In genomic region chr9:21286753-21287152, GRCm38 (mm10) we compare ENCODE assay signal across 9 mouse cellular contexts. TPM values are rescaled to one million over a fixed set of nuclear protein-coding genes. Genes with fewer than 3 reads are reported as not detected.
DNase-seq lines count a peak whose midpoint lies in the region; ATAC-seq and TF ChIP-seq lines count a peak whose summit lies in the region.
"Had no signal": no experiment of that assay in that cellular context is flagged by ENCODE, and none has a peak within 500 bp of the region (broad histone marks: within the 10 kb centered on the region; RNA-seq: fewer than 3 reads in every experiment).

No protein-coding gene starts in this region.

- H3K9ac ChIP-seq in kidney, embryonic 14.5 days (ENCODE audit: low read depth, low read length): peak overlapping the region; percentile 84; the same call in 1 of the 2 replicates
- peak overlapping the region; percentile 63; the same call in 1 of the 2 replicates for H3K9ac ChIP-seq in intestine, embryonic 14.5 days (ENCODE audit: low read length)
- H3K9ac ChIP-seq in midbrain, postnatal 0 days (replicated peaks; ENCODE audit: low read length, poor library complexity, severe bottlenecking): peak overlapping the region; percentile 70; the same call in 1 of the 2 replicates

- ATAC-seq in kidney, embryonic 14.5 days (ENCODE audit: low FRiP score, low TSS enrichment): no peak
- ATAC-seq in intestine, embryonic 14.5 days (replicated peaks; ENCODE audit: low FRiP score, low TSS enrichment, low read depth): no peak
- ATAC-seq in midbrain, postnatal 0 days (ENCODE audit: low FRiP score): no peak

- no peaks in the 10 kb centered on the region for H3K9me3 ChIP-seq in kidney, embryonic 14.5 days (ENCODE audit: control insufficient read depth, low read length)
- H3K9me3 ChIP-seq in intestine, embryonic 14.5 days (ENCODE audit: control insufficient read depth, low read length): no peaks in the 10 kb centered on the region
- H3K9me3 ChIP-seq in midbrain, postnatal 0 days (ENCODE audit: low read length): no peaks in the 10 kb centered on the region

- H3K4me2 ChIP-seq in kidney, embryonic 14.5 days (replicated peaks; ENCODE audit: low read depth, low read length): peak overlapping the region; percentile 84
- H3K4me2 ChIP-seq in intestine, embryonic 14.5 days (ENCODE audit: low read length): peak overlapping the region; percentile 72
- H3K4me2 ChIP-seq in midbrain, postnatal 0 days (ENCODE audit: low read depth, low read length, poor library complexity, severe bottlenecking): peak overlapping the region; percentile 72

- H3K4me3 ChIP-seq in kidney, embryonic 14.5 days (ENCODE audit: low read length): peak overlapping the region; percentile 86
- peak overlapping the region; percentile 78; the same call in 1 of the 2 replicates for H3K4me3 ChIP-seq in brown adipose tissue, adult 24 weeks (ENCODE audit: insufficient read depth, low read depth, low read length)
- peak overlapping the region; percentile 71 for H3K4me3 ChIP-seq in intestine, embryonic 14.5 days (ENCODE audit: low read depth, low read length)
- peak overlapping the region; percentile 54; the same call in 1 of the 2 replicates for H3K4me3 ChIP-seq in midbrain, postnatal 0 days (ENCODE audit: low read depth, low read length)

- H3K36me3 ChIP-seq in kidney, embryonic 14.5 days (ENCODE audit: control insufficient read depth, insufficient read depth, low read length): peaks cover 30% of the 10 kb centered on the region
- H3K36me3 ChIP-seq in intestine, embryonic 14.5 days (ENCODE audit: control insufficient read depth, insufficient read depth, low read length): peaks cover 29% of the 10 kb centered on the region
- peaks cover 22% of the 10 kb centered on the region; the same call in 1 of the 2 replicates for H3K36me3 ChIP-seq in midbrain, postnatal 0 days (ENCODE audit: insufficient read depth, low read length)

- H3K4me1 ChIP-seq in kidney, embryonic 14.5 days (ENCODE audit: control insufficient read depth, insufficient read depth, low read length): peaks cover 27% of the 10 kb centered on the region
- peaks cover 12% of the 10 kb centered on the region for H3K4me1 ChIP-seq in brown adipose tissue, adult 24 weeks (ENCODE audit: control insufficient read depth, insufficient read depth, insufficient read length, low read length)
- peaks cover 22% of the 10 kb centered on the region for H3K4me1 ChIP-seq in intestine, embryonic 14.5 days (replicated peaks; ENCODE audit: control insufficient read depth, insufficient read depth, low read length)
- H3K4me1 ChIP-seq in midbrain, postnatal 0 days (ENCODE audit: insufficient read depth, low read length): peaks cover 19% of the 10 kb centered on the region; the same call in 1 of the 2 replicates

- WGBS in kidney, embryonic 14.5 days: 81% methylated on average over 3 of the region's 3 CpGs
- 54% methylated on average over 3 of the region's 3 CpGs for WGBS in intestine, embryonic 14.5 days
- WGBS in midbrain, postnatal 0 days: 73% methylated on average over 3 of the region's 3 CpGs

- no peak overlapping the region for H3K27ac ChIP-seq in kidney, embryonic 14.5 days (ENCODE audit: low read depth, low read length)
- no peak overlapping the region for H3K27ac ChIP-seq in brown adipose tissue, adult 24 weeks (replicated peaks; ENCODE audit: low read depth, low read length)
- no peak overlapping the region for H3K27ac ChIP-seq in intestine, embryonic 14.5 days (ENCODE audit: low read depth)
- H3K27ac ChIP-seq in midbrain, postnatal 0 days (ENCODE audit: low read depth, low read length): 0 out of 2 replicates have a peak overlapping the region, but pooled peaks have one; percentile 78

- H3K27me3 ChIP-seq in kidney, embryonic 14.5 days (ENCODE audit: control insufficient read depth, insufficient read depth, low read length): no peaks in the 10 kb centered on the region
- H3K27me3 ChIP-seq in intestine, embryonic 14.5 days (replicated peaks; ENCODE audit: control insufficient read depth, insufficient read depth, low read length): no peaks in the 10 kb centered on the region
- no peaks in the 10 kb centered on the region for H3K27me3 ChIP-seq in midbrain, postnatal 0 days (ENCODE audit: insufficient read depth, low read length)

- no peak for DNase-seq in kidney, postnatal 25 days
- DNase-seq in intestine, embryonic 14.5 days (ENCODE audit: low spot score): no peak
- DNase-seq in midbrain, postnatal 0 days (ENCODE audit: low spot score): no peak
- DNase-seq in ovary, postnatal 10 days (ENCODE audit: low spot score): no peak
- DNase-seq in lung, postnatal 25 days (ENCODE audit: low spot score): no peak
- no peak for DNase-seq in B cell, adult 2 months
- DNase-seq: kidney, adult 9 months had no signal

- TF ChIP-seq CTCF in midbrain, postnatal 0 days (IDR thresholded peaks at IDR 0.05): no peak

RNA-seq across cellular contexts. Expression of gene Kri1, which starts 1.0 kb away (rescaled TPM):
- polyA plus RNA-seq in kidney, embryonic 14.5 days (2014; fragmentation: Nextera tagmentation; extraction: Ambion mirVana): 15.3 and 18.6 TPM in 2 replicates
- polyA plus RNA-seq in brown adipose tissue, adult 24 weeks (2012; ENCODE audit: insufficient read depth, insufficient read length, missing spikeins): 10.9 and 16.2 TPM in 2 replicates
- 12.8 TPM in 2 replicates for polyA plus RNA-seq in intestine, embryonic 14.5 days (2014; fragmentation: Nextera tagmentation; extraction: Ambion mirVana)
- total RNA-seq in midbrain, postnatal 0 days (2014; rRNA removed): 21.9 and 25.9 TPM in 2 replicates
- 11.7 and 13.0 TPM in 2 replicates for polyA plus RNA-seq in midbrain, postnatal 0 days (2015; fragmentation: Nextera tagmentation; extraction: Ambion mirVana)

RNA-seq across cellular contexts. Expression of gene Cdkn2d, which starts 4.5 kb away (rescaled TPM):
- polyA plus RNA-seq in kidney, embryonic 14.5 days (2014; fragmentation: Nextera tagmentation; extraction: Ambion mirVana): 45.3 and 56.2 TPM in 2 replicates
- 11.1 and 13.5 TPM in 2 replicates for polyA plus RNA-seq in brown adipose tissue, adult 24 weeks (2012; ENCODE audit: insufficient read depth, insufficient read length, missing spikeins)
- 43.7 and 44.8 TPM in 2 replicates for polyA plus RNA-seq in intestine, embryonic 14.5 days (2014; fragmentation: Nextera tagmentation; extraction: Ambion mirVana)
- 93.4 and 126 TPM in 2 replicates for total RNA-seq in midbrain, postnatal 0 days (2014; rRNA removed)
- 141 and 146 TPM in 2 replicates for polyA plus RNA-seq in midbrain, postnatal 0 days (2015; fragmentation: Nextera tagmentation; extraction: Ambion mirVana)

RNA-seq across cellular contexts. Expression of gene Atg4d, which starts 21.7 kb away (rescaled TPM):
- polyA plus RNA-seq in kidney, embryonic 14.5 days (2014; fragmentation: Nextera tagmentation; extraction: Ambion mirVana): 35.5 and 43.7 TPM in 2 replicates
- 23.5 and 23.7 TPM in 2 replicates for polyA plus RNA-seq in brown adipose tissue, adult 24 weeks (2012; ENCODE audit: insufficient read depth, insufficient read length, missing spikeins)
- polyA plus RNA-seq in intestine, embryonic 14.5 days (2014; fragmentation: Nextera tagmentation; extraction: Ambion mirVana): 42.6 and 45.4 TPM in 2 replicates
- 20.3 and 26.6 TPM in 2 replicates for total RNA-seq in midbrain, postnatal 0 days (2014; rRNA removed)
- 26.3 and 32.6 TPM in 2 replicates for polyA plus RNA-seq in midbrain, postnatal 0 days (2015; fragmentation: Nextera tagmentation; extraction: Ambion mirVana)

RNA-seq across cellular contexts. Expression of gene Ap1m2, which starts 25.4 kb away (rescaled TPM):
- polyA plus RNA-seq in kidney, embryonic 14.5 days (2014; fragmentation: Nextera tagmentation; extraction: Ambion mirVana): 33.7 and 36.0 TPM in 2 replicates
- polyA plus RNA-seq in brown adipose tissue, adult 24 weeks (2012; ENCODE audit: insufficient read depth, insufficient read length, missing spikeins): not detected in 2 replicates
- polyA plus RNA-seq in intestine, embryonic 14.5 days (2014; fragmentation: Nextera tagmentation; extraction: Ambion mirVana): 69.6 and 75.8 TPM in 2 replicates
- total RNA-seq in midbrain, postnatal 0 days (2014; rRNA removed): 3.9 and 4.7 TPM in 2 replicates
- polyA plus RNA-seq in midbrain, postnatal 0 days (2015; fragmentation: Nextera tagmentation; extraction: Ambion mirVana): 3.1 TPM in 2 replicates

RNA-seq across cellular contexts. Expression of gene Slc44a2, which starts 33.7 kb away (rescaled TPM):
- polyA plus RNA-seq in kidney, embryonic 14.5 days (2014; fragmentation: Nextera tagmentation; extraction: Ambion mirVana): 46.2 and 80.5 TPM in 2 replicates
- polyA plus RNA-seq in brown adipose tissue, adult 24 weeks (2012; ENCODE audit: insufficient read depth, insufficient read length, missing spikeins): 9.0 and 9.6 TPM in 2 replicates
- polyA plus RNA-seq in intestine, embryonic 14.5 days (2014; fragmentation: Nextera tagmentation; extraction: Ambion mirVana): 70.1 and 74.6 TPM in 2 replicates
- total RNA-seq in midbrain, postnatal 0 days (2014; rRNA removed): 58.5 and 70.7 TPM in 2 replicates
- 47.1 and 52.0 TPM in 2 replicates for polyA plus RNA-seq in midbrain, postnatal 0 days (2015; fragmentation: Nextera tagmentation; extraction: Ambion mirVana)
